Comparison of ENCODE assay signal across 22 mouse cellular contexts in the genomic region with DNA sequence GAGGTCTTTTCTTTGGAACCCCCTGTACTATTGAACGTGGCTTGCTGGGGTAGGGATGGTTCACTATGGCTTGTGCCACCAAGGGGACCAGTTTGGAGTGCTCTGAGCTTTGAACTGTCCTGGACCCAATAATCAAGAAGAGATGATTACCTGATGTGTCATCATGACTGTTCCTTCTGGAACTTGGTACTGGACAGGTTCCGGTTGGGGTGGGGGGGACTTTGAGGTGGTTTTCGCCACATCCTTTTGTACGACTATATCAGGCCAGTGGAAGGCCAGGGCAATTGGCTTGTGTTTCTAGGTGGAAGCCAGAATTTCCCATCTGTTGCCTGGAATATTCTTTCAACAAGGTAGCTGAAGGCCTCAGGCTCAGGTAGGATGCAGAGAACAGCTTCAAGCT. TPM values are rescaled to one million over a fixed set of nuclear protein-coding genes. Genes with fewer than 3 reads are reported as not detected.
DNase-seq lines count a peak whose midpoint lies in the region; ATAC-seq and TF ChIP-seq lines count a peak whose summit lies in the region.
"Had no signal": no experiment of that assay in that cellular context is flagged by ENCODE, and none has a peak within 500 bp of the region (broad histone marks: within the 10 kb centered on the region; RNA-seq: fewer than 3 reads in every experiment).

No protein-coding gene starts in this region.

- no peaks in the 10 kb centered on the region for H3K79me3 ChIP-seq in C2C12 (ENCODE audit: low read depth)

- peak overlapping the region; percentile 65; the same call in 1 of the 2 replicates for H3K4me2 ChIP-seq in stomach, embryonic 16.5 days (ENCODE audit: low read depth, low read length)
- H3K4me2 ChIP-seq in stomach, postnatal 0 days (replicated peaks; ENCODE audit: low read depth), result no peak overlapping the region
- H3K4me2 ChIP-seq in lung, postnatal 0 days (replicated peaks; ENCODE audit: low read depth, low read length), result no peak overlapping the region

- no peak for TF ChIP-seq CTCF in stomach, postnatal 0 days (IDR thresholded peaks at IDR 0.05; ENCODE audit: low read depth)
- no peak for TF ChIP-seq CTCF in C2C12 (IDR thresholded peaks at IDR 0.05; ENCODE audit: control insufficient read depth, insufficient read depth, insufficient read length)
- no peak for TF ChIP-seq CTCF in small intestine, adult 2 months (IDR thresholded peaks at IDR 0.05; ENCODE audit: extremely low read depth, insufficient read length, insufficient replicate concordance, low read depth, low read length)
- no peak for TF ChIP-seq CTCF in lung, postnatal 0 days (IDR thresholded peaks at IDR 0.05)

- H3K36me3 ChIP-seq in stomach, embryonic 16.5 days (ENCODE audit: control insufficient read depth, insufficient read depth, low read length), result no peaks in the 10 kb centered on the region
- H3K36me3 ChIP-seq in stomach, postnatal 0 days (ENCODE audit: control insufficient read depth, insufficient read depth, low read length), result no peaks in the 10 kb centered on the region
- H3K36me3 ChIP-seq in C2C12 (ENCODE audit: control insufficient read depth, insufficient read depth), result no peaks in the 10 kb centered on the region
- no peaks in the 10 kb centered on the region for H3K36me3 ChIP-seq in small intestine, adult 2 months (ENCODE audit: control insufficient read depth, insufficient read depth, low read length)
- H3K36me3 ChIP-seq in lung, postnatal 0 days (ENCODE audit: insufficient read depth, low read length), result no peaks in the 10 kb centered on the region
- H3K36me3 ChIP-seq: embryonic facial prominence, embryonic 12.5 days; heart, embryonic 13.5 days; hindbrain, embryonic 12.5 days had no signal

- H3K27ac ChIP-seq in stomach, embryonic 16.5 days (ENCODE audit: low read length), result no peak overlapping the region
- H3K27ac ChIP-seq in stomach, postnatal 0 days (replicated peaks), result no peak overlapping the region
- H3K27ac ChIP-seq in small intestine, adult 2 months (ENCODE audit: insufficient read depth, low read depth, low read length), result peak overlapping the region; percentile 66
- H3K27ac ChIP-seq in lung, postnatal 0 days (ENCODE audit: low read length), result no peak overlapping the region
- H3K27ac ChIP-seq: embryonic facial prominence, embryonic 12.5 days; forebrain, embryonic 13.5 days; heart, embryonic 13.5 days; hindbrain, embryonic 12.5 days had no signal

- no peak for ATAC-seq in stomach, embryonic 16.5 days (ENCODE audit: insufficient read depth, low FRiP score)
- no peak for ATAC-seq in stomach, postnatal 0 days (ENCODE audit: low FRiP score, low TSS enrichment)
- ATAC-seq in lung, postnatal 0 days, result no peak
- ATAC-seq in monocyte, adult 5-6 weeks (replicated peaks; ENCODE audit: insufficient number of reproducible peaks, low FRiP score, low TSS enrichment, poor library complexity, severe bottlenecking), result no peak

- no peak overlapping the region for H3K4me3 ChIP-seq in stomach, embryonic 16.5 days (replicated peaks; ENCODE audit: low read length)
- no peak overlapping the region for H3K4me3 ChIP-seq in stomach, postnatal 0 days (ENCODE audit: low read depth, low read length)
- no peak overlapping the region for H3K4me3 ChIP-seq in C2C12 (ENCODE audit: insufficient read depth, poor library complexity, severe bottlenecking)
- H3K4me3 ChIP-seq in small intestine, adult 2 months (ENCODE audit: low read depth, low read length), result no peak overlapping the region
- H3K4me3 ChIP-seq in lung, postnatal 0 days (ENCODE audit: low read depth, low read length), result no peak overlapping the region

- no peak overlapping the region for H3ac ChIP-seq in C2C12 (ENCODE audit: control insufficient read depth, insufficient read length, low read depth)

- H3K9ac ChIP-seq in stomach, embryonic 16.5 days (ENCODE audit: low read length), result no peak overlapping the region
- H3K9ac ChIP-seq in stomach, postnatal 0 days (ENCODE audit: low read length), result no peak overlapping the region
- no peak overlapping the region for H3K9ac ChIP-seq in lung, postnatal 0 days (replicated peaks; ENCODE audit: low read depth)

- H3K9me3 ChIP-seq in stomach, embryonic 16.5 days (replicated peaks; ENCODE audit: control insufficient read depth, low read length), result no peaks in the 10 kb centered on the region
- H3K9me3 ChIP-seq in stomach, postnatal 0 days (ENCODE audit: control insufficient read depth, low read length), result no peaks in the 10 kb centered on the region
- H3K9me3 ChIP-seq in lung, postnatal 0 days (ENCODE audit: low read length), result no peaks in the 10 kb centered on the region
- H3K9me3 ChIP-seq: embryonic facial prominence, embryonic 12.5 days; forebrain, embryonic 13.5 days; heart, embryonic 13.5 days; hindbrain, embryonic 12.5 days had no signal

- no peak for TF ChIP-seq EP300 in stomach, postnatal 0 days (optimal IDR thresholded peaks at IDR 0.05)
- no peak for TF ChIP-seq EP300 in lung, postnatal 0 days (IDR thresholded peaks at IDR 0.05)

- H3K27me3 ChIP-seq in stomach, embryonic 16.5 days (ENCODE audit: control insufficient read depth, insufficient read depth, low read length), result peaks cover 3% of the 10 kb centered on the region; the same call in 1 of the 2 replicates
- no peaks in the 10 kb centered on the region for H3K27me3 ChIP-seq in stomach, postnatal 0 days (ENCODE audit: control insufficient read depth, insufficient read depth, low read length)
- H3K27me3 ChIP-seq in C2C12 (ENCODE audit: control insufficient read depth, insufficient read depth, insufficient read length), result no peaks in the 10 kb centered on the region
- H3K27me3 ChIP-seq in small intestine, adult 2 months (ENCODE audit: control insufficient read depth, insufficient read depth, low read length), result no peaks in the 10 kb centered on the region
- H3K27me3 ChIP-seq in lung, postnatal 0 days (replicated peaks; ENCODE audit: insufficient read depth, low read length), result no peaks in the 10 kb centered on the region
- H3K27me3 ChIP-seq: embryonic facial prominence, embryonic 12.5 days; forebrain, embryonic 13.5 days; heart, embryonic 13.5 days; hindbrain, embryonic 12.5 days had no signal

- 88% methylated on average over 4 of the region's 4 CpGs for WGBS in stomach, embryonic 16.5 days
- 92% methylated on average over 4 of the region's 4 CpGs for WGBS in stomach, postnatal 0 days
- WGBS in small intestine, adult 2 months, result 73% methylated on average over 4 of the region's 4 CpGs
- WGBS in lung, postnatal 0 days, result 92% methylated on average over 4 of the region's 4 CpGs

- no peaks in the 10 kb centered on the region for H3K79me2 ChIP-seq in C2C12 (ENCODE audit: control insufficient read depth, insufficient read depth)

- H3K4me1 ChIP-seq in stomach, embryonic 16.5 days (ENCODE audit: control insufficient read depth, insufficient read depth, low read length), result no peaks in the 10 kb centered on the region
- no peaks in the 10 kb centered on the region for H3K4me1 ChIP-seq in stomach, postnatal 0 days (replicated peaks; ENCODE audit: control insufficient read depth, insufficient read depth)
- peaks cover 21% of the 10 kb centered on the region; the same call in 1 of the 2 replicates for H3K4me1 ChIP-seq in small intestine, adult 2 months (ENCODE audit: control insufficient read depth, insufficient read depth, insufficient read length, low read length)
- no peaks in the 10 kb centered on the region for H3K4me1 ChIP-seq in lung, postnatal 0 days (ENCODE audit: insufficient read depth, low read depth, low read length)
- H3K4me1 ChIP-seq: embryonic facial prominence, embryonic 12.5 days; forebrain, embryonic 13.5 days; hindbrain, embryonic 12.5 days had no signal

- no peak for DNase-seq in stomach, postnatal 0 days (ENCODE audit: low spot score)
- peak; percentile 20 for DNase-seq in NIH3T3 (ENCODE audit: low read depth)
- no peak for DNase-seq in lung, postnatal 0 days (ENCODE audit: low spot score)
- DNase-seq in ovary, postnatal 14 days (ENCODE audit: low spot score), result no peak
- DNase-seq: adrenal gland, adult 8-10 months; adrenal gland, postnatal 36 days; cerebellum, adult 8-10 months; cerebellum, postnatal 14 days; embryo, embryonic 11 days; forebrain, postnatal 0 days; heart, postnatal 10 days; heart, postnatal 4 days had no signal

- no peak for TF ChIP-seq POLR2A in small intestine, adult 2 months (IDR thresholded peaks at IDR 0.05; ENCODE audit: low read depth, low read length)

TF ChIP-seq in C2C12, 6 proteins besides CTCF, POLR2A, EP300 and RAD21:
- TF ChIP-seq MYOD1 (IDR thresholded peaks at IDR 0.05; ENCODE audit: control insufficient read depth, insufficient read length, low read depth) (no peak), FOSL1 (IDR thresholded peaks at IDR 0.05; ENCODE audit: insufficient read depth, low read length, poor library complexity, severe bottlenecking) (peak; percentile 8)
TF ChIP-seq in C2C12: peak in this region for 1.

RNA-seq across cellular contexts. Expression of a gene that starts 0.7 kb away (rescaled TPM):
- polyA plus RNA-seq in stomach, embryonic 16.5 days (2015; fragmentation: Nextera tagmentation; extraction: Ambion mirVana), result 9.1 and 9.3 TPM in 2 replicates
- 4.1 and 4.5 TPM in 2 replicates for polyA plus RNA-seq in stomach, postnatal 0 days (2015; fragmentation: Nextera tagmentation; extraction: Ambion mirVana)
- 6.7 TPM for polyA plus RNA-seq in C2C12 (2012; fragmentation: generic; extraction: Trizol)
- 12.3 and 36.8 TPM in 2 replicates for polyA plus RNA-seq in small intestine, adult 2 months (2012; rRNA removed)
- 3.5 and 3.8 TPM in 2 replicates for polyA plus RNA-seq in lung, postnatal 0 days (2015; fragmentation: Nextera tagmentation; extraction: Ambion mirVana)
- total RNA-seq in monocyte, adult 5-6 weeks (2017), result 35.9 to 86.3 TPM (median 41.4 TPM) in 3 replicates

RNA-seq across cellular contexts. Expression of a gene that starts 49.7 kb away (rescaled TPM):
- polyA plus RNA-seq in stomach, embryonic 16.5 days (2015; fragmentation: Nextera tagmentation; extraction: Ambion mirVana), result 78.0 and 81.0 TPM in 2 replicates
- 45.9 TPM in 2 replicates for polyA plus RNA-seq in stomach, postnatal 0 days (2015; fragmentation: Nextera tagmentation; extraction: Ambion mirVana)
- 46.6 TPM for polyA plus RNA-seq in C2C12 (2012; fragmentation: generic; extraction: Trizol)
- polyA plus RNA-seq in small intestine, adult 2 months (2012; rRNA removed), result 6.5 and 11.5 TPM in 2 replicates
- 30.4 and 33.5 TPM in 2 replicates for polyA plus RNA-seq in lung, postnatal 0 days (2015; fragmentation: Nextera tagmentation; extraction: Ambion mirVana)
- 21.7 to 40.5 TPM (median 35.6 TPM) in 3 replicates for total RNA-seq in monocyte, adult 5-6 weeks (2017)

RNA-seq across cellular contexts. Expression of a gene that starts 55.4 kb away (rescaled TPM):
- polyA plus RNA-seq in stomach, embryonic 16.5 days (2015; fragmentation: Nextera tagmentation; extraction: Ambion mirVana), result 5.3 and 5.9 TPM in 2 replicates
- polyA plus RNA-seq in stomach, postnatal 0 days (2015; fragmentation: Nextera tagmentation; extraction: Ambion mirVana), result 2.4 and 2.5 TPM in 2 replicates
- polyA plus RNA-seq in C2C12 (2012; fragmentation: generic; extraction: Trizol), result not detected
- 0.72 TPM in 1 of 2 replicates, not detected in the other for polyA plus RNA-seq in small intestine, adult 2 months (2012; rRNA removed)
- polyA plus RNA-seq in lung, postnatal 0 days (2015; fragmentation: Nextera tagmentation; extraction: Ambion mirVana), result 1.2 and 1.3 TPM in 2 replicates
- total RNA-seq in monocyte, adult 5-6 weeks (2017), result 1.3 TPM in 1 of 3 replicates, not detected in the others
- total RNA-seq: gastrocnemius, adult 18-20 months; granulocyte monocyte progenitor cell, adult 5-6 weeks had no signal
